Mouse (Mus musculus): ENCODE measurements around the gene Ehd2.
A peak's percentile ranks its signal among the peaks of the same experiment; 100 is the strongest.

Gene Ehd2

GRCm38 (mm10) chr7:15974712-15975111 is 7.3 kb upstream of the Ehd2 start:
- DNase-seq, result peak in 1 of 2 experiments; percentile 41

- no peak for DNase-seq
Observed at GRCm38 (mm10) chr7:15972247-15972646, 4.9 kb upstream of the Ehd2 start.

- no peak for DNase-seq
Observed at GRCm38 (mm10) chr7:15969674-15970073, 2.3 kb upstream of the Ehd2 start.

DNA sequence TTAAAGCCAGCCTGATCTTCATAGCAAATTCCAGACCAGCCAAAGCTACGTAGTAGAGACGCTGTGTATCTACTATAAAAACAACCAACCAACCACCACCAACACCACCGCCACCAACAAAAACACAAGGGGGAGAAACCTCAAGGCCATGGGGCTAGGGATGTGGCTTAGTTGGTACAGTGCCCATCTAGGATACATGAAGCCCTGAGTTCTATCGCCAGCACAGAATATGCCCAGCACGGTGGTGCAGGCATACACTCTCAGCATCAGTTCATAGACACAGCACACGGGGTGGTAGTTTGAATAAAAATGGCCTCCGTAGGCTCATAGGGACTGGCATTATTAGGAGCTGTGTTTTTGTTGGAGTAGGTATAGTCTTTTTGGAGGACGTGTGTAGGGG is 955 bp upstream of the Ehd2 start:
- no peak for DNase-seq

- DNase-seq, result no peak
Observed at GRCm38 (mm10) chr7:15966489-15966888, 878 bp downstream of the Ehd2 start.

DNA sequence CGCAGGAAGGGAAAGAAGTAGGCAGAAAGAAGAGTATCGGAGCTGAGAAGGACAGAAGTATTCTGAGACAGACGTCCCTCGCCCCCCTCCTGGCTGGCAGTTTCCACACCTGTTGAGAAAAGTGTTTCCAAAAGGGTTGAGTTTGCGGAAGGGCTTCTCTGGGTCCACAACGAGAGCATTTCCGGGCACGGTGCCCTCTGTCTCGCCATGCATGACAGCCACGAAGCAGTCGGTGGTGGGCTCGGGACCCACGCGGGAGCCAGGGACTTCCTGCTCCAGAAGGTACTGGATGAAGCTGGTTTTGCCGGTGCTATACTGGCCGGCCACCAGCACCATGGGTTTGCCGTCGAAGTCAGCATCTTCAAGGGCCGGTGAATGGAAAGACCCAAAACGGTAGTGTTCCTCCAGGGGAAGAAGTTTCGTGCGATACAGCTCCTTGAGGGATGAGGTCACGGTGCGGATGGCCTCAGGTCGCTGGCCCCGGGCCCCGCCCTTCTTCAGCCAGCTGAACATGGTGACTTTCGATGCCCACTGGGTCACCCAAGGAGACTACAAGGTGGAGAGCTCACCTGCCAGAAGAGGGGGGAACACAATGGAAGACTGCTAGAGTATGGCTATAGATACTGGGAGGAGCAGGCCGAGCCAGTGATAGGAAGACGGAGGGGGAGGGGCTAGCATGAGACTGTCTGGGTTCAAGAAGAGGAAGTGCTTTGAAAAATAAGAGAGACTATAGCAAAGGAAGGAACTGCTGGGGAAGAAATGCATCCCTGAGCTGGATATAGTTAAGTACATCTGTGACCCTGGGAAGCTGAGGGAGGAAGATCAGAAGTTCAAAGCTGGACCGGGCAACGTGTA is 3.3 kb downstream of the Ehd2 start:
- DNase-seq, result no peak

- no peak for DNase-seq
Observed at GRCm38 (mm10) chr7:15962311-15963288, 4.8 kb downstream of the Ehd2 start.

- DNase-seq, result no peak
Observed at GRCm38 (mm10) chr7:15961798-15962197, 5.6 kb downstream of the Ehd2 start.

GRCm38 (mm10) chr7:15961239-15961638 is 6.1 kb downstream of the Ehd2 start:
- DNase-seq, result no peak

DNA sequence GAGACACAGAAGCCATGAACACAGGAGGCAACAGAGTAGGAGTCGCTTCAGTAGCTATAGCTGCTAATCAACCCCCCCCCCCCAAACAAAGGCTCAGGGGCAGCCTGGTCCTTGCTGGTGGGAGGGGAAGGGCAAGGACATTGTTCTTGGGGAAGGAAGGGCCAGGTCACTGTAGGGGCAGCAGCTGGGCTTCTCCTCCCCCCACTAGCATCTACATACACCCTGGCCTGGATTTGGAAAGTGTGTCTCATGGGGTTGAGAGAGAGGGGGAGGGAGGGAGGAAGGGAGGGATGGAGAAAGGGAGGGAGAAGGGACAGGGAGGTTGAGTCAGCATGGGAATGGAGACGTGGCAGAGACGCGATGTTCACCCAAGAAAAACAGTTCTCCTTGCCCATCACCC is 6.7 kb downstream of the Ehd2 start:
- DNase-seq, result no peak

GRCm38 (mm10) chr7:15956143-15956542 is 11.2 kb downstream of the Ehd2 start:
- no peak for DNase-seq

- no peak for DNase-seq
Observed at GRCm38 (mm10) chr7:15955509-15955908, 11.9 kb downstream of the Ehd2 start.

DNA sequence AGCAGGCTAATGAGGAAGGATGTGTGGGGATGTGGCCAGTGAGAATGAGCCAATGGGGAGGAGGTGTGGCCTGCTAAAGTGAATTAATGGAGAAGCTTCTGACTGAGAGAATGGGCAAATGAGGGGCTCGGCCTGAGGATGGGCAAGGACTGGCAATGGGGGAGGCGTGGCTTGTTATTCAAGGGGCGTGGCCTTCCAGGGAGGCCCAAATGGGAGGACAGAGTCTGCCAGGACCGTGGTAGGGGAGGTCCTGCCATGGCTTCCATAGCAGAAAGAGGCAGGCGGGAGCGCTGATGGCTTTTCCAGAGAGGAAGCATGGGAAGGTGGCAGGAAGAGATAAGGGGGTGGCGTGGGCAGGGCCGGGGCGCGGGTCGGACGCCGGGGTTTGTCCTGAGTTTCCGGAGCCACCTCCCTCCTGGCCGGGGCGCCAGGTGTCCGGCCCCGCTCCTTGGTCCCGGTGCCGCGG is 12.4 kb downstream of the Ehd2 start:
- no peak for DNase-seq

- DNase-seq, result no peak
Observed at GRCm38 (mm10) chr7:15954436-15954835, 12.9 kb downstream of the Ehd2 start.

DNA sequence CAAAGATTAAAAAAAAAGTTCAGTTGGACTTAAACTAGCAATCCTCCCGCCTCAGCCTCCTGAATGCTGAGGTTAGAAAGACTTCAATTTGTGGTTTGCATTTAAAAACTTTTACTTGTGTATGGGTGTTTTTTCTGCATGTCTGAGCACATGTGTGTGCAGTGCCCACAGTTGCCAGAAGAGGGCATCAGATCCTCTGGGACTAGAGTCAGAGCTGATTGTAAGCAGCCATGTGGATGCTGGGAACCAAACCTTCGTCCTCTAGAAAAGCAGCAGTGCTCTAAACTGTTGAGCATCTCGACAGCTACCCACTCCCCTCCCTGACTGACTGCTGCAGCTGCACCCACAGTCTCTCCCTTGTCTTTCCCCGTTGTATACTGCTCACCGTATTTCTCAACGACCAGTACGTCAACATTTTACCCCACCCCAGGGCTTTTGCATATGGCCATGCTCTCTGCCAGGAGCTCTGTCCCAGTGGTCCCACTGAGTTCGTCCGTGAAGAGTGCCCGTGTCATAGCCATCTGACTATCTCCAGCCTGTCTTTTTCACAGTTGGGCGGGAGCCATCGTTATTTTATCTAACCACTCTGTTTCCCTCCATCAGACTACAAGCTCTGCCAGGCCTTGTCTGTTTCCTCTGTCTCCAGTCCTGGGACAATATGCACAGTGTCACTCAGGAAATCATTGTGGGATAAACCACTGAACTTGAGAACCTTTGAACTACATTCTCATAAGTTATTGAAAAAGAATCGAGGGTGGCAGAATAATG is 13.9 kb downstream of the Ehd2 start:
- DNase-seq, result no peak

- no peak for DNase-seq
Observed at GRCm38 (mm10) chr7:15952416-15952815, 15.0 kb downstream of the Ehd2 start.

DNA sequence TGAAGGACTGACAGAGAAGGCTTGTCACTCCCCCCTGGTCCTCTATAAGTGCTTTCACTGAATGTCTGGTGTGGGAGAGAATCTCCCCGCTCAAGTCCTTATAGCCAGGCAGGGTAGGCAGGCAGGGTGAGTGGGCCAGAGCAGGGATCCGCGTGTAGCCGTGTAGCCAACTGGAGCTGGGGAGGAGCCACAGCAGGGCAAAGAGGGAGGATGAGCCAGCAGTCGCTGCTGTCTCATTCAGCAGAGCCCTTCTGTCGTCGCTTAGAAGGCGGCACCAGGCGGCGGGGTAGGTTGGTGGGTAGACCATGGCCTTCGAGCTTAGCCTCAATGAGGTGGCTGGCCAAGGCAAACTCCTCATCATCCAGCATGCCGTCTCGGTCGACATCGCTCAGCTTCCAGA is 17.4 kb downstream of the Ehd2 start:
- no peak for DNase-seq

DNA sequence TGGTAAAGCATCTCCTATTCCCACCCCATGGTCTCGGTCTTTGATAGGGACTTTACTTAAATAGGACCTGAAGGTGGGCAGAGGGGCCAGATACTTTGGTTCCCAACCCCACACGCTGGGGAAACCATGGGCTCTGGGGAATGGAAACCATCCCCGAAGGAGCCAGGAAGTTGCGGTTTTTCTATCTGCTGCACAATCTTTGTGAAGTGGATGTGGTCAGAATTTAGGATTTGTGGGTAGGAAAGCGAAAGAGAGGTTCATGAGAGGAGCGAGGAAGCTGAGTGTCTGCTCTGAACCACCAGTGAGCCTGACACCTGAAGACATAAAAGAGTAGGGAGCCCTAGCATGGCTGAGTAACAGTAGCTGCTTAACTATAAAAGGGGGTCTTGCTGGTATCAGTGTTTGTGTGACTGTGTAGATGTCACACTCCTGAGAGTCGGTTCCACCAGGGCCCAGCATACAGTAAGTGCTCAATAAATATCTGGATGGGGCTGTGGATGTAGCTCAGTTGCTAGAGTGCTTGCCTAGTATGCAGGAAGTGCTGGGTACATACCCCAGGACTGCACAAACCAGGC is 18.1 kb downstream of the Ehd2 start:
- no peak for DNase-seq

- peak; percentile 47 to 64 for DNase-seq
Observed at GRCm38 (mm10) chr7:15948381-15948941, 18.9 kb downstream of the Ehd2 start.

GRCm38 (mm10) chr7:15947653-15948260 is 19.6 kb downstream of the Ehd2 start:
- no peak for DNase-seq

DNA sequence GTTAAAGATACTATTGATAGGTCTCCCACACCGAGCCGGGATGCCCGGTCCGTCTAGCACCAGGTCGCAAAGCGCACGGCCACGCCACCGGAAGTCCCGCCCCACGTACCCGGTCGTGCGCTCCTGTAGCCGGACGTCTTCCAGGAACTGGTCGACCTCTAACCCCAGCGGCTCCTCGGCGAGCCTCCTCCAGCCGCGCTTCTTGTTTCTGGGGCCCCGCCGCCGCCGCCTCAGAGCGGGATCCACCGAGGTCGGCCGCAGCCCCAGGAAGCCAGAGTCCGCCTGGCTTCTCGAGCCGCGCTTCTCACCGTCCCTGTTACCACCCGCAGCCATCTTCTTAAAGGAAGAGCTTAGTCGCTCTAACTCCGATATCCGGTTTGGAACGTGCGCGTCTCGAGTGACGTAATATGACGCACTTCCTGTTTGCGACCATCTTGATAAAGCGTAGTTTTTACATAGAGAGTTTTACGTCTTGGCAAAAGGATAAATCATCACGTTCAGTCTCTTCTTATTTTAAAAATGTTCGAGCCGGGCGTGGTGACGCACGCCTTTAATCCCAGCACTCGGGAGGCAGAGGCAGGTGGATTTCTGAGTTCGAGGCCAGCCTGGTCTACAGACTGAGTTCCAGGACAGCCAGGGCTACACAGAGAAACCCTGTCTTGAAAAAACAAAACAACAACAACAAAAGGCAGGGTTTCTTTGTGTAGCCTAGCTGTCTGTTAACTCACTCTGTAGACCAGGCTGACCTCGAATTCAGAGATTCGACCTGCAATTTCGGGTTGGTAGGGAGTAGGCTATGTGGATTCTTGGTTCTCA is 21.4 kb downstream of the Ehd2 start, which contains the start of gene Nop53:
TSS of gene Nop53 (minus strand) at position 354 of the 816 bp plus-strand sequence.
- DNase-seq, result peak; percentile 74 to 85

Data from thymus, adult 18-20 months (tissue).